Mouse (Mus musculus) limb, embryonic 12.5 days (tissue): Measurements from ENCODE around the gene Clec10a. TPM values are rescaled to one million over a fixed set of nuclear protein-coding genes. Genes with fewer than 3 reads are reported as not detected.

Experiments
- ATAC-seq: fragments of 200-750 bp; cut with Nextera tagmentation; 2 replicates; pipeline ENCODE4 v1.8.0; 2017; ENCODE audit warnings: low read depth, moderate TSS enrichment; ENCODE audit not compliant: insufficient number of reproducible peaks, insufficient read depth, low FRiP score, low TSS enrichment
- H3K27ac ChIP-seq: fragments of 300-500 bp; sonication (generic); 2 replicates; pipeline ENCODE4 v1.5.1; 2016; ENCODE audit warnings: mild to moderate bottlenecking, moderate library complexity
- H3K27me3 ChIP-seq: fragments of 300-500 bp; sonication (generic); 2 replicates; pipeline ENCODE4 v1.6.1; 2016; ENCODE audit warnings: mild to moderate bottlenecking, moderate library complexity
- H3K36me3 ChIP-seq: fragments of 300-500 bp; sonication (generic); 2 replicates; pipeline ENCODE4 v1.6.1; 2016; ENCODE audit warnings: mild to moderate bottlenecking, moderate library complexity
- H3K4me1 ChIP-seq: fragments of 300-500 bp; sonication (generic); replicated peaks from 2 replicates; pipeline ENCODE4 v1.6.1; 2016
- H3K4me2 ChIP-seq: fragments of 300-500 bp; sonication (generic); 2 replicates; pipeline ENCODE4 v1.6.1; 2016; ENCODE audit warnings: mild to moderate bottlenecking, moderate library complexity
- H3K4me3 ChIP-seq: fragments of 300-500 bp; sonication (generic); replicated peaks from 2 replicates; pipeline ENCODE4 v1.5.1; 2016; ENCODE audit warnings: mild to moderate bottlenecking
- H3K9ac ChIP-seq: fragments of 300-500 bp; sonication (generic); replicated peaks from 2 replicates; pipeline ENCODE4 v1.6.1; 2016; ENCODE audit warnings: mild to moderate bottlenecking, moderate library complexity
- H3K9me3 ChIP-seq: fragments of 300-500 bp; sonication (generic); 2 replicates; pipeline ENCODE4 v1.6.1; 2016; ENCODE audit warnings: mild to moderate bottlenecking, moderate library complexity
- WGBS: fragments of 180-500 bp; shearing (Covaris S2); methylation state at CpG from one replicate; pipeline ENCODE4 v1.1.7; 2016; 5-methylcytosine and 5-hydroxymethylcytosine counted together
- polyA plus RNA-seq: library from polyadenylated mRNA; unstranded; fragments of >200 nt; fragmentation: Nextera tagmentation; extraction: Ambion mirVana; gene quantifications from 2 replicates; pipeline ENCODE4 v1.2.1, GENCODE M21; 2016

Gene Clec10a
- polyA plus RNA-seq, 1 experiment from 2014 or later = not detected

GRCm38 (mm10) chr11:70206801-70207200, 50.8 kb downstream of the Clec10a start:
- peaks cover 11% of the 10 kb centered on the region for H3K27me3 ChIP-seq
- H3K9me3 ChIP-seq = no peaks in the 10 kb centered on the region
- H3K4me1 ChIP-seq = no peaks in the 10 kb centered on the region
- no peaks in the 10 kb centered on the region for H3K36me3 ChIP-seq
- no peak for ATAC-seq
- no peak overlapping the region for H3K4me3 ChIP-seq
- no peak overlapping the region for H3K9ac ChIP-seq
- no peak overlapping the region for H3K4me2 ChIP-seq
- H3K27ac ChIP-seq = no peak overlapping the region
- 87% methylated on average over 2 of the region's 2 CpGs for WGBS

- 90% methylated on average over 7 of the region's 7 CpGs for WGBS
- H3K4me2 ChIP-seq = no peak overlapping the region
- H3K4me3 ChIP-seq = no peak overlapping the region
- H3K27me3 ChIP-seq = peaks cover 14% of the 10 kb centered on the region
- H3K36me3 ChIP-seq = no peaks in the 10 kb centered on the region
- no peaks in the 10 kb centered on the region for H3K4me1 ChIP-seq
- H3K9me3 ChIP-seq = no peaks in the 10 kb centered on the region
- H3K27ac ChIP-seq = no peak overlapping the region
- H3K9ac ChIP-seq = no peak overlapping the region
- no peak for ATAC-seq
Observed at GRCm38 (mm10) chr11:70207283-70207682, 51.3 kb downstream of the Clec10a start.

GRCm38 (mm10) chr11:70208778-70209388, 52.9 kb downstream of the Clec10a start:
- Histone ChIP-seq H3K4me1 (peaks cover 7% of the 10 kb centered on the region), H3K4me2 (no peak overlapping the region), H3K27ac (no peak overlapping the region), H3K9me3 (no peaks in the 10 kb centered on the region), H3K4me3 (no peak overlapping the region), H3K9ac (no peak overlapping the region), H3K36me3 (no peaks in the 10 kb centered on the region), H3K27me3 (peaks cover 30% of the 10 kb centered on the region)
- 71% methylated on average over 5 of the region's 5 CpGs for WGBS
- no peak for ATAC-seq

GRCm38 (mm10) chr11:70210681-70211080, 54.7 kb downstream of the Clec10a start:
- peaks cover 18% of the 10 kb centered on the region for H3K4me1 ChIP-seq
- H3K27me3 ChIP-seq = peaks cover 48% of the 10 kb centered on the region
- no peak overlapping the region for H3K27ac ChIP-seq
- no peak overlapping the region for H3K4me3 ChIP-seq
- WGBS = 89% methylated on average over 2 of the region's 2 CpGs
- ATAC-seq = no peak
- H3K36me3 ChIP-seq = no peaks in the 10 kb centered on the region
- no peak overlapping the region for H3K9ac ChIP-seq
- no peak overlapping the region for H3K4me2 ChIP-seq
- no peaks in the 10 kb centered on the region for H3K9me3 ChIP-seq

- H3K9me3 ChIP-seq = no peaks in the 10 kb centered on the region
- 82% methylated on average over 6 of the region's 6 CpGs for WGBS
- H3K4me2 ChIP-seq = no peak overlapping the region
- H3K27me3 ChIP-seq = peaks cover 58% of the 10 kb centered on the region
- no peak overlapping the region for H3K27ac ChIP-seq
- H3K36me3 ChIP-seq = peaks cover 6% of the 10 kb centered on the region; the same call in 1 of the 2 replicates
- no peak overlapping the region for H3K9ac ChIP-seq
- H3K4me3 ChIP-seq = no peak overlapping the region
- H3K4me1 ChIP-seq = peaks cover 18% of the 10 kb centered on the region
- no peak for ATAC-seq
Observed at GRCm38 (mm10) chr11:70211972-70212371, 56.0 kb downstream of the Clec10a start.

GRCm38 (mm10) chr11:70212423-70212822, 56.4 kb downstream of the Clec10a start, which contains the start of gene Slc16a11:
TSS of gene Slc16a11 (plus strand) at chr11:70212752.
- no peak for ATAC-seq
- WGBS = 61% methylated on average over 6 of the region's 6 CpGs
- Histone ChIP-seq H3K4me2 (peak within 1 kb of the TSS; percentile 71), H3K4me1 (peaks cover 18% of the 10 kb centered on the region), H3K4me3 (peak within 1 kb of the TSS; percentile 41), H3K27ac (no peak within 1 kb of the TSS), H3K27me3 (peaks cover 62% of the 10 kb centered on the region), H3K9ac (no peak within 1 kb of the TSS), H3K36me3 (peaks cover 10% of the 10 kb centered on the region; the same call in 1 of the 2 replicates), H3K9me3 (no peaks in the 10 kb centered on the region)

GRCm38 (mm10) chr11:70212896-70213295, 56.9 kb downstream of the Clec10a start:
- H3K36me3 ChIP-seq = peaks cover 15% of the 10 kb centered on the region; the same call in 1 of the 2 replicates
- H3K9me3 ChIP-seq = no peaks in the 10 kb centered on the region
- H3K9ac ChIP-seq = no peak overlapping the region
- no peak overlapping the region for H3K27ac ChIP-seq
- peaks cover 67% of the 10 kb centered on the region for H3K27me3 ChIP-seq
- ATAC-seq = no peak
- H3K4me1 ChIP-seq = peaks cover 18% of the 10 kb centered on the region
- no peak overlapping the region for H3K4me3 ChIP-seq
- WGBS = 13% methylated on average over 9 of the region's 9 CpGs
- H3K4me2 ChIP-seq = no peak overlapping the region

- Histone ChIP-seq H3K9me3 (no peaks in the 10 kb centered on the region), H3K27me3 (peaks cover 67% of the 10 kb centered on the region), H3K27ac (no peak overlapping the region), H3K4me2 (peak overlapping the region; percentile 71), H3K36me3 (peaks cover 23% of the 10 kb centered on the region; the same call in 1 of the 2 replicates), H3K4me3 (peak overlapping the region; percentile 41), H3K9ac (peak overlapping the region; percentile 57), H3K4me1 (peaks cover 21% of the 10 kb centered on the region)
- WGBS = 9% methylated on average over 26 of the region's 26 CpGs
- ATAC-seq = no peak
Observed at GRCm38 (mm10) chr11:70213736-70214135, 57.7 kb downstream of the Clec10a start.

GRCm38 (mm10) chr11:70214191-70214855, 58.3 kb downstream of the Clec10a start:
- peak overlapping the region; percentile 41 for H3K4me3 ChIP-seq
- peak overlapping the region; percentile 71 for H3K4me2 ChIP-seq
- peaks cover 27% of the 10 kb centered on the region; the same call in 1 of the 2 replicates for H3K36me3 ChIP-seq
- H3K9ac ChIP-seq = peak overlapping the region; percentile 57
- WGBS = 1% methylated on average over 46 of the region's 46 CpGs
- peaks cover 26% of the 10 kb centered on the region for H3K4me1 ChIP-seq
- H3K27ac ChIP-seq = no peak overlapping the region
- H3K9me3 ChIP-seq = no peaks in the 10 kb centered on the region
- peaks cover 67% of the 10 kb centered on the region for H3K27me3 ChIP-seq
- ATAC-seq = peak; percentile 49; the same call in 1 of the 2 replicates

GRCm38 (mm10) chr11:70214856-70215209, 58.8 kb downstream of the Clec10a start:
- Histone ChIP-seq H3K9ac (no peak overlapping the region), H3K36me3 (peaks cover 27% of the 10 kb centered on the region; the same call in 1 of the 2 replicates), H3K27me3 (peaks cover 67% of the 10 kb centered on the region), H3K4me3 (peak overlapping the region; percentile 41), H3K9me3 (no peaks in the 10 kb centered on the region), H3K27ac (no peak overlapping the region), H3K4me1 (peaks cover 31% of the 10 kb centered on the region), H3K4me2 (peak overlapping the region; percentile 71)
- WGBS = 3% methylated on average over 18 of the region's 18 CpGs
- no peak for ATAC-seq

- peaks cover 27% of the 10 kb centered on the region; the same call in 1 of the 2 replicates for H3K36me3 ChIP-seq
- no peak for ATAC-seq
- 10% methylated on average over 22 of the region's 22 CpGs for WGBS
- no peaks in the 10 kb centered on the region for H3K9me3 ChIP-seq
- peaks cover 36% of the 10 kb centered on the region for H3K4me1 ChIP-seq
- H3K27me3 ChIP-seq = peaks cover 67% of the 10 kb centered on the region
- H3K4me2 ChIP-seq = peak overlapping the region; percentile 71
- peak overlapping the region; percentile 41 for H3K4me3 ChIP-seq
- no peak overlapping the region for H3K27ac ChIP-seq
- no peak overlapping the region; the same call in 1 of the 2 replicates for H3K9ac ChIP-seq
Observed at GRCm38 (mm10) chr11:70215301-70215700, 59.3 kb downstream of the Clec10a start.
